Mouse (Mus musculus) heart, adult 18-20 months (tissue): ENCODE data around the gene Scgb1a1. TPM values are rescaled to one million over a fixed set of nuclear protein-coding genes. Genes with fewer than 3 reads are reported as not detected.
"Not testable (repeated sequence)": the region's sequence is repeated elsewhere in the genome, so short reads cannot be mapped to it uniquely, and the experiment has no call there.

Experiments
- DNase-seq, 2 experiments: peaks; one replicate each; pipeline ENCODE4 v3.0.0; 2021 to 2022; ENCODE audit warnings: mixed read lengths in 1 of 2
- long read RNA-seq, 2 experiments: library from polyadenylated mRNA; stranded (forward); transcript quantifications; one replicate each; pipeline ENCODE4 v2.0.0; 2021
- total RNA-seq, 2 experiments: library from RNA; stranded (reverse); gene quantifications; 2 replicates each; pipeline ENCODE4 v1.2.3; 2021

The Scgb1a1 gene
- total RNA-seq = 10 to 100 TPM in 1 of 2 experiments, not detected in 1; 80.4 TPM
- long read RNA-seq, experiment 1 = 0 reads
- long read RNA-seq, experiment 2, transcript Scgb1a1-201 (3 exons, 476 nt) = major isoform, 69 of 69 reads
- long read RNA-seq, experiment 2, partial matches to known transcripts = 0 of 69 reads
- long read RNA-seq, experiment 2, other reads (novel, unspliced or antisense) = 0 of 69 reads

DNA sequence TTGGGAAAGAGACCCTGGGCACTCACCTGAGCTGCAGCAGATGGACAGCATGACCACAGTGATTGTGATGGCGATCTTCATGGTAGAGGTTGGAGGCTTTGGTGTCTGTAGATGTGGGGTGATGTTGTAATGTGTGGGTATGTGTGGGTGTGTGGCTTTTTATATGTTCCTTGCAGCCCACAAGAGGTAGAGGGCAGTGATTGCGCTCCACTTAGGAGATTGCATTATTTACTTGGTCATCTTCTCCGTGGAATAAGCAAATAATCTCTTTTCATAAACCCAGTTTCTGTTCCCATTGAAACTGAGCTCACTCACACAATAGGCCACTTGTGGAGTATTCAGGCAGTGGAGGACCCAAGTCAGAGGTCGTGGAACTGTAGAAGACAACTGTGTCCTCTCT lies at the start of gene Scgb1a1:
Gene Scgb1a1 (minus strand): TSS at position 138 of the 400 bp plus-strand sequence.
- DNase-seq = no peak

DNA sequence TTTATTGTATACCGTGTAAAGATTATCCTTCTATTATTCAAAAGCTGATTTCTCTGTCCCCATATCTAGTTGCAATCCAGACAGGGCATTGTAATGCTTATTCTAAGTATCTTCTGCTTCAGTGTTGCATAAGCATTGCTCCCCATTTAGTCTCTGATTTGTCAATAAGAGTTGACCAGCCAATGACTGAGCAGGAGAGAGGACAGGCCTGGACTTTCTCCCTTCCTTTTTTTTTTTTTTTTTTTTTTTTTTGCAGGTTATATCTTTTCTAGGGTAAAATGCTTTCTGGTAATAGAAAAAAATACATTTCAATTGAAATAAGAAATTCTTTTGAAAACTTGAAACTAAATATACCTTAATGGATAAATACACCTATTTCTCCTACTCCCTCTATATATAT lies 49.4 kb upstream of the Scgb1a1 start:
- DNase-seq = no peak

DNA sequence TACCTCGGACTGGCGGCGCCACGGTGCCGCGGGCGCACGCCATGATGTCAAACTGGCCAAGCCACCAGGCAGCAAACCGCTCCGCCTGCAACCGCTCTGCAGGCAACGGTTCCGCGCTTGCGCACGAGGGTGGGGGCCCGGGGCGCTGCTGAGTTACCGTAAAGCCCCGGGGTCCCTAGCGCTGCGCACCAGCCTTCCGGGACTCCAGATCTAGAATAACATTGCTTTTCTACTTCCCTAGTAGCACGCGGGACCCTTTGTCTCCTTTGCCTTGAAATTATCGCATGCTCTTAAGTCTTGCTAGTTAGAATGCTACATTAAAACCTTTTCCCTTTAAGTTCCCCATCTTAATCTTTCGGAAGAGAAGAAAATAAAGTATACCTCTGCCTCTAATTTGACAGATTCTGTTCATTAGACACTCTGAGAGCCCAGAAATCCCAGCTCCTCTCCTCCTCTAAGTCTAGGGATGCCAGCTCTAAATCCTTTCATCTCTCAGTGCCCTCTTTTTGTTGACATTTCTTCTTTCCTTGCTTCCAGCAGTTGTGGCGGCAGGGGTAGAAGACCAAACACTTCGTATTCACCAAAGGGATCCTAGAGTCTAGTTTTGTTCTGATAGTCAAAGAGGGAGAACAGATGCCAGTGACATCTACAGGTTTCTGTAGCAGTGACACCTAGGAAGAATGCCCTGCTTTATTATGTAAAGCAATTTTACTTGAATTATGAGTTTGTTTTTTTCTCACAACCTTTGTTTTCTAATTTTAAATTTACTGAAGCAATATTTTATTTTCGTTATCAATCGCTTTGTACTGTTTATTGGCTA lies 48.0 kb upstream of the Scgb1a1 start, which contains the start of gene Asrgl1:
Gene Asrgl1 (minus strand): TSS at position 125 of the 820 bp plus-strand sequence.
- peak; percentile 91 to 93 for DNase-seq

DNA sequence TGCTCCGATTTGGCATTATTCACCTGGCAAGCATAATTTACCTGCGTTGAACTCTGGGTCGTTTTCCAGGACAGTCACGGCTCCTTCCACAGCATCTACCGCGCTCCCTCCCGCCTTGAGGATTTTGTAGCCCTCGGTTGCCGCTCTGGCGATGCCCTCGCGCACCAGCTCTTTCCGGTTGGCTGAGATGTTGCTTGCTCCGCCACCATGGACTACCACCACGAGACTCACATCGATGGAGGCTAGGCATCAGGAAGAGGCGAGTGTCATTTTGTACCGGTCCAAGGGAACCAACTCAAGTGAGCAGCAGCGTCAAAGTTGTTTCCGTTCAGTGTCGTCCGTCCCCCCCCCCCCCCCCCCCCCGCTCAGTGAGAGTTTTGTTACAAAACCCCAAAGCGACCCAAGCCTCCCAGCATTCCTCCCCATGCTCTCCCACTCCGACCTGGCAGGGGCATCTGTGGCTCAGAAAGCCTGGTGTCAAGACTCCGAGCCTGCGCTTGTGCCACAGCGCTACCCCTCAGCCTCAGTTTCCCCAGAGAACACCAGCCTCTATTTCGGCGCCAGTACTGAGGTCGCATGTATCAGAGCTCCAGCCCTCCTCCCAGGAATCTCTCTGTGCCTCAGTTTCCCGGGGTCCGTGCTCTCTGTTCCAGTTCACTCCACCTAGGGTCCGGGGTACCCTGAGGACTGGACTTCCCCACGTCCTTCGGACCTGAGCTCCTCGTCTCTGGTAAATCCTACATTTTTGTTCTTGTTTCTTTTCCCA lies 47.2 kb upstream of the Scgb1a1 start:
- peak in 1 of 2 experiments; percentile 51 for DNase-seq

DNA sequence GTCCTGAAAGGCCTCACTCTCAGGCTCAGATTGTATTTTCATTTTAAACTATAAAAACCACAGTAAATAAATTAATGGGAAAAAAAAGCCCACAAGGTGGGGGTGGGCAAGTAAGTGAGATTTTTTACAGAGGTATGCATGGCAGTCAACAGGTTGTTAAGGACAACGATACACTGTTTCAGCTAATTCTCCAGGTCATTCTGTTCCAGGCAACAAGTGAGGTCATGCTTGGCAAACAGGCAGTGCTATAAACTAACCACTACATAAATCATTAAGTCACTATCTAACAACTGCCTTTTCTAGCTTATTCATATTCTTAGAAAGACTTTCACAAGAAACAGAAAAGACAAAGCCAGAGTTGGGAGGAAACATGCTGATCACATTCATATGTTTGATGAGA lies 42.2 kb upstream of the Scgb1a1 start:
- no peak for DNase-seq

DNA sequence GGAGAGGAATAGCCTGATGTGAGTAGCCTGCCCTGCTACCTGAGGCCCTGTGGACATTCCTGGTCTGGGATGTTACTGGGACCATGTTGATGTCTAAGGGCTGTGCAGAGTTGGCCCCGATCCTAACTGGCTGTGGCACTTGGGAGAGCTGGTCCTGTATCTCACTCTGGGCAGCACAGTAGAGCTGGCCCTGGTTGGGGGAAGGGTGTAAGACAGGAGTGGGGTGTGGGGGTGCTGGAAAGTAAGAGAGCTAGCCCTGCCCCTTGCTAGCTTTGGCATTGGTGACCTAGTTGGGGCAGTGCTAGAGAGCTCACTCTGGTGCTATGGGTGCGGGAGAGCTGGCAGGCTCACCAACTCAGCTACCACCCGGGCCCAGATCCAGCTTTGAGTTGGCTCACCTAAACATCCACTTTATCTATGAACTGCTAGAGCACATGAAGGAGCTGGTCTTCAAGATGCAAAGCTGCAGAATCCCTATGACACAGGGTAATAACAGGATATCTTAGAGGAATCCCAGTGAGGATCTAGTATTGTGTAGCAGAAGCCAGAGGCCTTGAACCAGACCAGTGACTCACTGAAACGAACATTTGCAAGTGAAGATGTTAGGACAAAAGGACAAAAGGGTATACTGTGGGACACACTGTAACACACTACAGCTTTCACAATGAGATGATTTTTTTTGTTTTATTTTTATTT lies 40.9 kb upstream of the Scgb1a1 start:
- DNase-seq = no peak

DNA sequence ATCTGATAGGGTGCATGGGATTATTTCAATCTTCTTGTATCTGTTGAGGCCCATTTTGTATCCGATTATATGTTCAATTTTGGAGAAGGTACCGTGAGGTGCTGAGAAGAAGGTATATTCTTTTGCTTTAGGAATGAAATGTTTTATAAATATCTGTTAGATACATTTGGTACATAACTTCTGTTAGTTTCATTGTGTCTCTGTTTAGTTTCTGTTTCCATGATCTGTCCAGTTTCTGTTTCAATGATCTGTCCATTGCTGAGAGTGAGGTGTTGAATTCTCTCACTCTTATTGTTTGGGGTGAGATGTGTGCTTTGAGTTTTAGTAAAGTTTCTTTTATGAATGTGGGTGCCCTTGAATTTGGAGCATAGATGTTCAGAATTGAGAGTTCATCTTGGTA lies 36.2 kb upstream of the Scgb1a1 start:
- not testable (repeated sequence) for DNase-seq

DNA sequence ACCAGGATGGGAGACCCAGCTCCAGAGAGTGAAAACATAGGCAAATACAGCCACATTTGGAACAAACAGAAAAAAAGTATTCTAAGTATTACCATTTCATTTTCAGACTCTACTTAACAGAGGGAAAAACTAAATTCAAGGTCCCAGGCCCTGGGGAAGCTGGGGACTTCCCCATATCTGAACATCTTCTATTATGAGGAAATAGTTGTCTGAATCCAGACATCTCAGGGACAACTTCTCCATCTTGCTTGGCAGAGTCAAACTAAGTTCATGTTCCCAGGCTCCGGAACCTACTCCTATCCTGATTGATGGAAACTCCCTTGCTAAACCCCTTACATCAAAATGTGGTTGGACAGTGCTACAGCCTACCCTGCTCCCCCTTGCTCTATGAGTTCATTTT lies 34.6 kb upstream of the Scgb1a1 start:
- no peak for DNase-seq

DNA sequence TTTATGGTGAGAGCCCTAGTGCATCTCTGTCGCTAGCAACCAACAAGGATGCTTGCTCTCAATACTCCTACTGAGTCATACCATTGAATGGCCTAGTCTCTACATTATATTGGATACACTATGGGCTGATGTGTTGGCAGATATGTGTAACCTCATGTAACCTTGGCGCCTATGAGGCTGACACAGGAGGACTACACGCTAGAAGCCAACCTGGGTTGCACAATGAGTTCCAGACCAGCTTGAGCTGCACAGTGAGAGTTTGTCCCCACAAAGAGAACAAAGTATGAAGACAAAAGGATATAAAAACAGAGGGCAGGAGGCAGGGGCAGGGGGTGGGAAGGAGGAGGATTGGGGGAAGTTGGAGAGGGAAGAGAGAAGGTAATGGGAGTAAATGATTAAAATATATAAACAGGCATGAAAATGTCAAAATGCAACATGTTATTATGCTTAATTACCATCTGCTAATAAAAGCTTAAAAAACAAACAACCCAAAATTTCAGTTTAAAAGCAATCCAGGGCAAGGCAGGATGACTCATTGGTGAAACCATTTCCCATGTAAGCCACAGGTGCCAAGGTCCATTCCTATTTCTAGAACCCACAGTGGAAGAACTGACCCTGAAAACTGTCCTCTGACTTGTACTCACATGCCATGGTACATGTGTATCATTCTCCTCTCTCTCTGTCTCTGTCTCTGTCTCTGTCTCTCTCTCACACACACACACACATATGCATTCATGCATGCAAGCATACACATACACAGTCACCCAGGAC lies 32.1 kb upstream of the Scgb1a1 start:
- DNase-seq = no peak

DNA sequence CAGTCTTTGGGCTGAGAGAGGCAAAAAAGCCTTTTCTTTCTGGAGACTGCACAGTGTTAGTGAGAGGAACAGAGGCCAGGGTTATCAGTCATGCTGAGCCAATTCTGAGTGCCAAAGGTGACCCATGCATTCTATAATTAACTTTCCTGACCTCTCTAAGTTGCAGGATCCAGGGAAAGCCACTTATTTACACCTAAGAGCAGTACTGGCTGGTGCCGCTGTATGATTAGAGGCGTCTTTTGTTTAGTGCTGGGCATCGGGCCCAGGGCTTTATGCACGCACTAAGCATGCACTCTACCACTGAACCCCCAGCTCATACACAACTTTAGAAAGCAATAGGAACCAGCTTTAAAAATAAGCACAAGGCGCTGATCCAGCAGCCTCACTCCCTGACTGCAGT lies 29.5 kb upstream of the Scgb1a1 start:
- peak; percentile 29 to 50 for DNase-seq

DNA sequence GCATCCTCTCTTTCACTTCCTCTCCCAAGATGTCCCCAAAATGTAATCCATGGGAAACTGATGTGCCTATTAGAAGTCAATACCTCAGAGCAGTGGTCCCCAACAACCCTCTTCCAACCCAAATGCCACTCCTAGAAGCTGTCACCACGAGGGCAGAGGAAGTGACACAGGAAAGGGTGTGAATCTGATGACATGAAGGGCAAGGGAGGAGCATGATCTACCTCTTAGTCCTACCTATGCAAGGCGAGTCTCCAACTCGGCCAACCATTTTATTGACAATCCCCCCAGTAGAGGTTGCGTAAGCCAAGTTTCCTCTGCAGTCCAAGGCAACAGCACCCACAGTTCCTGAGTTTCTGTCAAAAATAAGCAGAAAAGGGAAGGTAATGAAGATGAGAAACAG lies 28.5 kb upstream of the Scgb1a1 start:
- no peak for DNase-seq

DNA sequence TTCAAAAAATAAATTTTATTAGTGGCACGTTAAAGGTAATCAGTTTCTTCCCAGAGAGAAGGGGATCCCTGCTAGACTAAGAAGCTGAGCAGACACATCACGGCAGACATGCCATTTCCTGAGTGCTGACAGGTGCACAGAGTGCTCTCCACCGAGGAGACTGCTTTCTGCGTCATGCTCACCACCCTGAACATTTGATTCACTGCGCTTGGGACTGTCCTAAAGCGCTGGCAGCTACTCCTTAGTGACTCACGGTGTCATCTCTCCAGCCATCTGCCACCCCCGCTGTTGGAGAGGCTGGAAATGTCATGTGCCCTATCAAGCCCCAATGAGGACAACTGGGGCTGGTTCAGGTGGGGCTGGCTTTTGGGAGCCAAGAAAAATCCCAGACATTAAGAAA lies 24.3 kb upstream of the Scgb1a1 start:
- DNase-seq = no peak

DNA sequence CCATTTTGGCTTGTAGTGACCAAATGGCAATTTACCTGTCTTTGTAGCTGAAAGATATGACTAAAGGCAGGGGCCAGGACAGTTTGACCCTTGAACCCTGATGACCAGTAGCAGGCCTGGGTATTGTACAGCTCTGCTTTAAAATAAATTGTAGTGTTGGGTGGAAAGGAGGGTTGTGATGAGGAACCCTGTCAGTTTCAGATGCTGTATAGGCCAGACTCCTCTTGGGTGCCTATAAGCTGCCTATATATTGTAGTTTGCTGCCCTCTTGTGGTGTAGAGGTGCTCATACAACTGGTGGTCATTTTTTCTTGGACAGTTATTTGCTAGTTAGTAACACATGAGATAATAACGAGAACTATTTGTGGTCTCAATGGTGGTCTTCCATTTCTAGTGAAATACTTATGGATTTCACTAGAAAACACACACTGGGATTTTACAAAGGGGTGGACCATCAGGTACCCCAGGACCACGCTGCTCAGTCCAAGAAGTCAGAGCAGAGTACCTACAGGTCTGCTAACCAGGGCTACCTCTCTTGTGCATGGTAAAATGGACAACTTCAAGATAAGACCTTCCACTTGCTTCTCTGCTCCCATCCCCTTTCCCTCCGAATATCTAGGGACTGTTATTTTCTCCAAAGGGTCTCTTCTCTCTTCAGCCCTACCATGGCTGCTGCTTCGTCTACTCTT lies 22.6 kb upstream of the Scgb1a1 start:
- peak; percentile 71 to 77 for DNase-seq

DNA sequence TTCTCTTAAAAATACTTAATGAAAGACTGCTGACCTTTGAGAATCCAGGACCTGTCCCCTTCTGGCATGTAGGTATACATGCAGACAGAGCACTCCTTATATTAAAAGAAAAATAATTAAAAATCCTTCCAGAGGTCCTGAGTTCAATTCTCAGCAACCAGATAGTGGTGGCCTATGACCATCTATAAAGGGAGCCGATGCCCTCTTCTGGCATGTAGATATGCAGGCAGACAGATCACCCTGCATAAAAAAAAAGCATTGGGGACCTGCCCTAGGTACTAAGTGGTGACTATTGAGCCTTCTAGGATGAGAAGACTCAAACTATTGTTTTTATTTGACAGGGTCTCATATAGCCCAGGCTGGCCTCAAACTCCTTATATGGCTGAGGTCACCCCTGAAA lies 20.8 kb upstream of the Scgb1a1 start:
- DNase-seq = no peak

DNA sequence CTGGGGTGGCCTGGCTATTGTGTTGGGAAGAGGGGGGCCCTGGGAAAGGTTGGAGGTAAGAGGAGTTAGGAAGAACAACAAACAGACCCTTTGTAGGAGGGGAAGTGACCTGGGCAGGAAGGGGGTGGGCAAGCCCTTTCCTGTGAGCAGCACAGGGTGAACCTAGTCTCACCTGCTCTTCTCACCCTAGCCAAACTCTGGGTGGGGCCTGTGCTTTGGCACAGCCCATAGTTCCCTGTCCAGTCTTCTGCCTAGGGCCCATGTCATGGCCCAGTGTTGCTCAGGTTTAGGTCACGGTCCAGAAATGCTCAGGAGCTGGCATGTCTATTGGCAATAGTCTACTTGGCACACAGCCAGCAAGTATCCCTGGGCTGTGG lies 19.6 kb upstream of the Scgb1a1 start:
- peak in 1 of 2 experiments; percentile 30 for DNase-seq

DNA sequence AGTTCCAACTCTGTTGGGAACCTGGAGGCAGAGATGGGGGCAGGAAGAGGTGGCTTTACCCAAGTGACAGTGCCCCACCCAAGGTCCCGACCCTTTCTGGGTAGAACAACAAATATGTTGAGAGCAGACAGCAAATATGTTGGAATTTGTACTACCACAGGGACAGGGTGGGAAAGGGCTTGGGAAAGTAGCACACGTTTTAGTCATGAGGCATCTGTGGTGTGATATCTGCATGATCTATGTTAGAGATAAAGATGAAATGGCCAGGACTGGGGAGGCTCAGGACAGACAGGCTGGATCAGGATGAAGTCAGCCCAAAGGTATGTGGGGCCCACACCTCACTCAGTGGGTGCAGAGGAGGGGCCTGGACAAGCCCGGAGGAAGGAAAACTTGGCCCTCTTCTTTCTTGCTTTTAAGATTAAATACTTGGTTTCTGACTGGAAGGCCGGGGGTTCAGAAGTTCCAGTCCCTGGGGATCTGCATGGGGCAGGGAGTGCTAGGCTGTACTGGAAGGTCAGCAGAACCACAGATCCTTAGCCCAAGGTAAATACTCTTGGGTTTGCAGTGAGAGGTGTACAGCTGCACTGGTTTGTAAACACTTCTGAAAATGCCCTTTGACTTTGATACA lies 19.1 kb upstream of the Scgb1a1 start:
- DNase-seq = peak; percentile 34 to 47

DNA sequence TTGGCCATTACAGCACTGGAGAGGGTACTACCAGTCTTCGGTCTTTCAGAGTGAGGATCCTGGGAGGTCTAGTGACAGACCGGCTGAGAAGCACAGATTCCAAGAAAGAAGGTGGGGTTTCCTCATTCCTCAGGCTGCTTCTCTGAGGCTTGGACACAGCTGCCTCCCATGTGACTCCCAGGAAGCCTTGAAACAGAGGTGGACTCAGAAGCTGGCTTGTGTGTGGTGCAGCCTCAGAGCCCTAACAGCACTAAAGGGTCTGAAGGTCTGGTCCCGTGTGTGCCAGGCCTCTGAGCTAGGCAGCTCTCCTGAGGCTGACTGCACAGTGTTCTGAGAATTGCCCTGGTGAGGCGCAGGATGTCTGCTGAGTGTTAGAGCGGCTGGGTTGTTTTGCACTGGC lies 18.3 kb upstream of the Scgb1a1 start:
- peak; percentile 50 to 63 for DNase-seq

DNA sequence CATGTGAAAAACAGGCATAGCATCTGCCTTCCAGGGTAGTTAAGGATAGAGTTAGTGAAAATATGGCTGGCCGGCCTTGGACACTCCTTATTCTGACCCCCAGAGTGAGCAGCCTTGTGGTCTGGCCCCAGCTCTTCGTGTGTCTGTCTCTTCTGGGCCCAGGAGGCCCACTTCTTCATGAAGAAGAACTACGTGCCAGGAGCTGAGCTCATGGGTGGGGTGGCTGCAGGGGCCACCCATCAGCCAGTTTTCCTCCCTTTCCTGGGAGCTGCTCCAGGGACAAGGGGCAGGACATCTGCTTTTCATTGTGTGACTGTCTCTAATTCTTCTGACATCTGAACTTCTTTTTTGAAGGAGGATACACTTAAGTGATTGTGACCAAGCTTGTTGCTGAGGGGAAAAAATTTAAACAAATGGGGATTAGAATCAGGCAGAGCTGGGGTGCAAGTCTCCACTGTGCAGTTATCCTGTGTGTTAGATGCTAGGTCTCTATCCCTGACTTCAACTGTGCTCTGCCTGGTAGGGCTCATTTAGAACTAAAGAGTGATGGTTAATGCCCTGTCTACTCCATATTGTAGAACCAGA lies 17.4 kb upstream of the Scgb1a1 start:
- peak; percentile 56 to 72 for DNase-seq

DNA sequence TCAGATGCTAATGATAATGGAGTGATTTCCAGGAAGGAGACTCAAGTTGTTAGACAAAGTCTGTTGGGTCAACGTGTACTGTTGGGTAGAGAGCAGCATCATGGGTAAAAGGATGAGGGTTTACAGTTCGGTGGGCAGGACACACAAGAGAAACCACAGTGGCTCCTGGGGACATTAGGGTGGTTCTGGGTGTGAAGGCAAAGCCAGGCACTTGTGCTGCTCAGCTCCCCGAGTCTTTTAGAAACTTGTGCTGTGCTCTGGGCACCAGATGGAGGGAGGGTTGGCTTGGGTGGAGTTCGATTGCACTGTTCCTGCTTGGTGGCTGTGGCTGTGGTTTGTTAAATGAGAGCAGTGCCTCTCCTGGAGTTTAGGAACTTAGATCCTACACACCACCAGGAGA lies 16.2 kb upstream of the Scgb1a1 start:
- DNase-seq = no peak

DNA sequence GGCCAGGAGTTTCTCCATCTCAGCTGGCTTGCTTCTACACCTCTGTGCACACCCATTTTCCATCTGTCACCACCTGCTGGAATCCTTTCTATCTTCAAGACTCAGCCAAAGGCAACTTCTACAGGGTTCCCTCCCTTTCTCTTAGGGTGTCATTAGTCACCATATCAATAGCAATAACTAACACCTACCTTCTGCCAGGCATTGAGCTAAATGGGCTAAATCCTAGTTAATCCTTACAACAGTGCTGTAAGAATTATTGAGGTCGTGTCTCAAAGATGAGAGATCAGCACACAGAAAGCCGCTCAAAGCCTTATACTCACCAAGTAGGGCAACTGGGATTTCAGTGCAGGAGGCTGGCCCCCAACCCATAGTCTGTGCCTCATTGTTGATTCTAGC lies 13.3 kb upstream of the Scgb1a1 start:
- no peak for DNase-seq
